Mouse (Mus musculus) midbrain, postnatal 0 days (tissue): ENCODE results near the gene Ubash3a. TPM values are rescaled to one million over a fixed set of nuclear protein-coding genes. Genes with fewer than 3 reads are reported as not detected.

Source experiments
- ATAC-seq: fragments of 200-750 bp; cut with Nextera tagmentation; 2 replicates; pipeline ENCODE4 v1.8.0; 2017; ENCODE audit warnings: moderate number of reproducible peaks, mild to moderate bottlenecking, moderate TSS enrichment, moderate library complexity; ENCODE audit not compliant: low FRiP score
- DNase-seq: peaks from one replicate; pipeline ENCODE4 v3.0.0-alpha.2; 2015; ENCODE audit warnings: low spot score
- H3K27ac ChIP-seq: fragments of 300-500 bp; sonication (generic); 2 replicates; pipeline ENCODE4 v1.5.1; 2014; ENCODE audit warnings: low read depth, mild to moderate bottlenecking, low read length, mixed read lengths
- H3K27me3 ChIP-seq: fragments of 300-500 bp; sonication (generic); 2 replicates; pipeline ENCODE4 v1.6.1; 2014; ENCODE audit warnings: low read length, control low read depth, mixed read lengths; ENCODE audit not compliant: insufficient read depth
- H3K36me3 ChIP-seq: fragments of 300-500 bp; sonication (generic); 2 replicates; pipeline ENCODE4 v1.6.1; 2014; ENCODE audit warnings: low read length, control low read depth, mixed read lengths; ENCODE audit not compliant: insufficient read depth
- H3K4me1 ChIP-seq: fragments of 300-500 bp; sonication (generic); 2 replicates; pipeline ENCODE4 v1.6.1; 2014; ENCODE audit warnings: mild to moderate bottlenecking, control low read depth, antibody characterized with exemption, low read length, mixed read lengths; ENCODE audit not compliant: insufficient read depth
- H3K4me2 ChIP-seq: fragments of 300-500 bp; sonication (generic); 2 replicates; pipeline ENCODE4 v1.6.1; 2014; ENCODE audit warnings: low read depth, mild to moderate bottlenecking, low read length, mixed read lengths; ENCODE audit not compliant: poor library complexity, severe bottlenecking
- H3K4me3 ChIP-seq: fragments of 300-500 bp; sonication (generic); 2 replicates; pipeline ENCODE4 v1.5.1; 2014; ENCODE audit warnings: low read depth, mild to moderate bottlenecking, low read length, moderate library complexity
- H3K9ac ChIP-seq: fragments of 300-500 bp; sonication (generic); replicated peaks from 2 replicates; pipeline ENCODE4 v1.6.1; 2014; ENCODE audit warnings: mild to moderate bottlenecking, low read length, moderate library complexity, mixed read lengths; ENCODE audit not compliant: poor library complexity, severe bottlenecking
- H3K9me3 ChIP-seq: fragments of 300-500 bp; sonication (generic); 2 replicates; pipeline ENCODE4 v1.6.1; 2016; ENCODE audit warnings: low read length, control low read depth
- CTCF ChIP-seq: IDR thresholded peaks from 2 replicates; pipeline ENCODE4 v1.5.1; 2016; ENCODE audit warnings: antibody characterized with exemption, mild to moderate bottlenecking
- WGBS: fragments of 180-500 bp; shearing (Covaris S2); extraction: QIAGEN DNeasy Blood & Tissue Kit; methylation state at CpG from one replicate; pipeline ENCODE4 v1.1.7; 2014; 5-methylcytosine and 5-hydroxymethylcytosine counted together
- polyA plus RNA-seq: library from polyadenylated mRNA; unstranded; fragments of >200 nt; fragmentation: Nextera tagmentation; extraction: Ambion mirVana; gene quantifications from 2 replicates; pipeline ENCODE4 v1.2.1, GENCODE M21; 2015
- total RNA-seq: library from RNA; depleted of rRNA; stranded (reverse); fragments of >200 nt; gene quantifications from 2 replicates; pipeline ENCODE4 v1.2.3, GENCODE M21; 2014

The Ubash3a gene
- total and polyA plus RNA-seq, 2 experiments from 2014 or later = not detected

- H3K9ac ChIP-seq = no peak overlapping the region
- H3K27me3 ChIP-seq = no peaks in the 10 kb centered on the region
- DNase-seq (no peak), ATAC-seq (no peak)
- H3K4me2 ChIP-seq = no peak overlapping the region
- no peak overlapping the region for H3K27ac ChIP-seq
- TF ChIP-seq CTCF = no peak
- WGBS = 33% methylated on average over 3 of the region's 3 CpGs
- no peaks in the 10 kb centered on the region for H3K36me3 ChIP-seq
- no peaks in the 10 kb centered on the region for H3K9me3 ChIP-seq
- no peak overlapping the region for H3K4me3 ChIP-seq
- H3K4me1 ChIP-seq = no peaks in the 10 kb centered on the region
Measured at GRCm38 (mm10) chr17:31265171-31265572, 57.5 kb downstream of the Ubash3a start.

- DNase-seq (no peak), ATAC-seq (no peak)
- 94% methylated on average over 9 of the region's 9 CpGs for WGBS
- H3K4me3 ChIP-seq = no peak overlapping the region
- no peak for TF ChIP-seq CTCF
- no peaks in the 10 kb centered on the region for H3K36me3 ChIP-seq
- H3K4me2 ChIP-seq = no peak overlapping the region
- no peaks in the 10 kb centered on the region for H3K9me3 ChIP-seq
- no peak overlapping the region for H3K9ac ChIP-seq
- no peaks in the 10 kb centered on the region for H3K27me3 ChIP-seq
- H3K27ac ChIP-seq = no peak overlapping the region
- H3K4me1 ChIP-seq = no peaks in the 10 kb centered on the region
Measured at GRCm38 (mm10) chr17:31265831-31266230, 58.2 kb downstream of the Ubash3a start.

DNA sequence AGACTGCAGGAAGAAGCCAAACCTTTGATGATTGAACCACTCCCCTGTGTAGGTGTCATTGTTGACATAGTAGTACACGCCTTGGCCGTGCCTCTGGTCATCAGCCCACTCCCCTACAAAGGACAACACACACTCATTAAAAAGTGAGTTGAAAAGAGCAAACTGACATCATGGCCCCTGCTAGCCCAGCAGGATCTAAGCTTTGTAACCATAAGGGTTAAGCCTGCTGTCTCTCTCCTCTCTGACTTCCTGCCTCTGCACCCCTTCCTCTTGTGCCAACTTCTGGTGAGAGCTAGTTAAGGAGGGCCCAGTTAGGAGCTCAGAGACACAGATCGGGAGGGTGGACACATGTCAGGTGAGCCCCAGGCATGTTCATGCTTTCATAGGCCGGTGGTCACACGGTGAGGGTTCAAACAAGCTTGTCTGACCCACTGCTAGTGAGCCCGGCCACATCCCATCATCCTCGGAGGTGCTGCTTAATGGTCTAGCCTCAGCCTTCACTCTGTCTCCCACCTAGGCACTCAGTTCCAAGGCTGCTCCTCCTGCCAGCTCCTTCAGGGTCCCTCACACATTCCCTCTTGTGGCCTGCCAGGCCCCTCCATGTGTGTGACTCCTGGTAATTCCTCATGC is 58.8 kb downstream of the Ubash3a start:
- TF ChIP-seq CTCF = no peak
- Histone ChIP-seq H3K9me3 (no peaks in the 10 kb centered on the region), H3K27me3 (no peaks in the 10 kb centered on the region), H3K4me2 (no peak overlapping the region), H3K4me1 (no peaks in the 10 kb centered on the region), H3K27ac (no peak overlapping the region), H3K9ac (no peak overlapping the region), H3K36me3 (no peaks in the 10 kb centered on the region), H3K4me3 (no peak overlapping the region)
- DNase-seq = no peak
- no peak for ATAC-seq
- WGBS = 86% methylated on average over 7 of the region's 7 CpGs

GRCm38 (mm10) chr17:31267138-31267537 is 59.5 kb downstream of the Ubash3a start:
- no peak overlapping the region for H3K9ac ChIP-seq
- H3K4me3 ChIP-seq = no peak overlapping the region
- no peaks in the 10 kb centered on the region for H3K36me3 ChIP-seq
- no peak overlapping the region for H3K27ac ChIP-seq
- no peaks in the 10 kb centered on the region for H3K27me3 ChIP-seq
- no peaks in the 10 kb centered on the region for H3K9me3 ChIP-seq
- no peak for ATAC-seq
- WGBS = 76% methylated on average over 4 of the region's 4 CpGs
- DNase-seq = no peak
- H3K4me1 ChIP-seq = no peaks in the 10 kb centered on the region
- TF ChIP-seq CTCF = no peak
- no peak overlapping the region for H3K4me2 ChIP-seq

GRCm38 (mm10) chr17:31267603-31268002 is 59.9 kb downstream of the Ubash3a start:
- ATAC-seq (no peak), DNase-seq (no peak)
- Histone ChIP-seq H3K27ac (no peak overlapping the region), H3K36me3 (no peaks in the 10 kb centered on the region), H3K4me3 (no peak overlapping the region), H3K4me2 (no peak overlapping the region), H3K9ac (no peak overlapping the region), H3K27me3 (no peaks in the 10 kb centered on the region), H3K9me3 (no peaks in the 10 kb centered on the region), H3K4me1 (no peaks in the 10 kb centered on the region)
- TF ChIP-seq CTCF = no peak
- 90% methylated on average over 6 of the region's 6 CpGs for WGBS

DNA sequence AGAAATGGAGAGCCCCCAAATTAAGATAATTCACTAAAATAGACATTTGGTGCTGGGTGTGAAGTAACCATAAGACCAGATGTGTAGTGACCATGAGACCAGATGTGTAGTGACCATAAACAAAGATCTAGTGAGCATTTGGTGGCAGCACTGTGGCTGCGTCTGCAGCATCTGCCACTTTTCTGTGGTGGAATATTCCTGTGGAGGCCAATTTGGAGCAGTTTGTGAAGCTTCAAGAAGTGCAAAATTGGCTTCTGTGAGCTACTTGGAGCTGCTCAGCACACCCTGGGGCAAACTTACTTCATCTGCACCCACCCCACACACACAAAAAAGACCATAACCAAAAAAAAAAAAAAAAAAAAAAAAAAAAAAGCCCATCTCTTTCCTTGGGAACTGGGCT is 60.3 kb downstream of the Ubash3a start:
- no peak overlapping the region for H3K27ac ChIP-seq
- 89% methylated on average over 1 of the region's 1 CpGs for WGBS
- DNase-seq (no peak), ATAC-seq (no peak)
- no peaks in the 10 kb centered on the region for H3K27me3 ChIP-seq
- no peaks in the 10 kb centered on the region for H3K9me3 ChIP-seq
- H3K36me3 ChIP-seq = no peaks in the 10 kb centered on the region
- no peak overlapping the region for H3K4me2 ChIP-seq
- no peaks in the 10 kb centered on the region for H3K4me1 ChIP-seq
- no peak for TF ChIP-seq CTCF
- H3K4me3 ChIP-seq = no peak overlapping the region
- no peak overlapping the region for H3K9ac ChIP-seq
